Mouse (Mus musculus) C2C12 (cell line): Measurements from ENCODE around the gene Atg4a. TPM values are rescaled to one million over a fixed set of nuclear protein-coding genes. Genes with fewer than 3 reads are reported as not detected.

Experiments
- H3K27me3 ChIP-seq: one replicate; pipeline ENCODE4 v1.6.1; 2011; ENCODE audit not compliant: control insufficient read depth, insufficient read depth, insufficient read length
- H3K36me3 ChIP-seq: one replicate; pipeline ENCODE4 v1.6.1; 2011; ENCODE audit not compliant: control insufficient read depth, insufficient read depth
- H3K4me3 ChIP-seq: one replicate; pipeline ENCODE4 v1.5.1; 2011; ENCODE audit warnings: mild to moderate bottlenecking, control low read depth; ENCODE audit not compliant: poor library complexity, insufficient read depth, severe bottlenecking
- H3K79me2 ChIP-seq: one replicate; pipeline ENCODE4 v1.6.1; 2011; ENCODE audit not compliant: control insufficient read depth, insufficient read depth
- H3K79me3 ChIP-seq: one replicate; pipeline ENCODE4 v1.6.1; 2011; ENCODE audit warnings: low read depth, control low read depth
- H3ac ChIP-seq: one replicate; pipeline ENCODE3; 2011; ENCODE audit warnings: low read depth; ENCODE audit not compliant: control insufficient read depth, insufficient read length
- CEBPB ChIP-seq: IDR thresholded peaks from one replicate; pipeline ENCODE4 v1.6.1; 2011; ENCODE audit warnings: low read depth, mild to moderate bottlenecking, control low read depth, moderate library complexity
- CTCF ChIP-seq: IDR thresholded peaks from one replicate; pipeline ENCODE4 v1.5.1; 2011; ENCODE audit not compliant: control insufficient read depth, insufficient read depth, insufficient read length
- FOSL1 ChIP-seq: IDR thresholded peaks from one replicate; pipeline ENCODE4 v1.8.0; 2011; ENCODE audit warnings: mild to moderate bottlenecking, low read length; ENCODE audit not compliant: poor library complexity, insufficient read depth, severe bottlenecking
- MAX ChIP-seq: IDR thresholded peaks from one replicate; pipeline ENCODE4 v1.6.1; 2011; ENCODE audit warnings: mild to moderate bottlenecking, control low read depth
- MYOD1 ChIP-seq: IDR thresholded peaks from one replicate; pipeline ENCODE4 v1.6.1; 2011; ENCODE audit warnings: low read depth; ENCODE audit not compliant: control insufficient read depth, insufficient read length
- MYOG ChIP-seq: IDR thresholded peaks from one replicate; pipeline ENCODE4 v1.6.1; 2011; ENCODE audit not compliant: control insufficient read depth, insufficient read length; ENCODE audit errors: extremely low read depth
- USF1 ChIP-seq: IDR thresholded peaks from one replicate; pipeline ENCODE4 v1.6.1; 2011; ENCODE audit warnings: low read depth, mild to moderate bottlenecking, control low read depth, moderate library complexity
- polyA plus RNA-seq: library from polyadenylated mRNA; unstranded; fragments of >200 nt; fragmentation: generic; extraction: Trizol; gene quantifications from one replicate; pipeline ENCODE4 v1.2.1, GENCODE M21; 2012; ENCODE audit warnings: missing spikeins

Atg4a gene
- polyA plus RNA-seq, 1 experiment = 4.4 TPM

- TF ChIP-seq CEBPB = no peak
- TF ChIP-seq MYOD1 = no peak
- no peak for TF ChIP-seq MAX
- no peak for TF ChIP-seq MYOG
- TF ChIP-seq FOSL1 = no peak
- no peak for TF ChIP-seq CTCF
- Histone ChIP-seq H3ac (no peak overlapping the region), H3K79me3 (no peaks in the 10 kb centered on the region), H3K4me3 (no peak overlapping the region), H3K27me3 (no peaks in the 10 kb centered on the region), H3K79me2 (no peaks in the 10 kb centered on the region), H3K36me3 (no peaks in the 10 kb centered on the region)
Measured at GRCm38 (mm10) chrX:140936271-140936670, 20.4 kb upstream of the Atg4a start.

DNA sequence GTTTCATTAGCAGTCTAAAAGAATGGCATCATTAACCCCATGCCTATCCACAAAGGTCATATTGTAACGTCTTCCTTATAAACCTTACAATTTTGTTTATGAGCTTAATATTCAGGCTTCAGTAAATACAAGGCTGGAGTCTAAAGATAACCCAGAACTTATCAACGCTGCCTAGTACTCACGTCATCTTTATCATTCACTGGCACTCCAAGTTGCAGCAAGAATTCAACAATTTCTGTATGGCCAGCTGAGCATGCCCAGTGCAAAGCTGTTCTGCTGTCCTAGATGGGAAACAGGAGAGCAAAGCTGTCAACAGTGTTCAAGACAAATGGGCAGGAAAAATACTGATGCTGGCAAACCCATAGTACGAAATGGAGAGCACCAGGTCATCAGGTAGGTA is 3.1 kb upstream of the Atg4a start:
- Histone ChIP-seq H3K79me2 (no peaks in the 10 kb centered on the region), H3K79me3 (peaks cover 2% of the 10 kb centered on the region), H3K27me3 (no peaks in the 10 kb centered on the region), H3ac (no peak overlapping the region), H3K4me3 (no peak overlapping the region), H3K36me3 (peaks cover 20% of the 10 kb centered on the region)
- TF ChIP-seq MAX (no peak), MYOD1 (no peak), MYOG (no peak), CEBPB (no peak), USF1 (no peak), FOSL1 (no peak), CTCF (no peak)

- Histone ChIP-seq H3K36me3 (peaks cover 2% of the 10 kb centered on the region), H3K79me2 (no peaks in the 10 kb centered on the region)
- TF ChIP-seq CTCF (no peak), FOSL1 (no peak), MYOD1 (no peak), CEBPB (no peak), MYOG (no peak), USF1 (no peak), MAX (no peak)
Measured at GRCm38 (mm10) chrX:140956959-140957358, 252 bp downstream of the Atg4a start.

DNA sequence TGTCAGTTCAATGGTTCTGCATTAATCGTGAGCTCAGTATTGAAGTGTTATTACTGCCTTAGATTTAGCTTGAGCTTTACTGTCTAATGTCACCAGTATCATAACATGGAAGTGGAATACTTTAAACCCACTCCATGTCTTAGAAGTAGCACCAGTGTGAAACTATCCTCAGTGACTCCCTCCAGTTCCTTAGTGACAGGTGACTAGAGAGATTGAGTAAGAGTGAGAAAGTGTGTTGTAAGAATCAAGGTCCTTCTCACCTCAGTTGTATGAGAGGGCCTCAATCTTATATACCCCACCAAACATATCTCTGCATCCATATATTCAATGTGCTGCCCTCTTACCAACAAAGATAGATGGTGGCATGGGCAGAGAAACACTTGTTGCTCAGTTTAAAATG is 22.2 kb downstream of the Atg4a start:
- H3K27me3 ChIP-seq = no peaks in the 10 kb centered on the region
- no peak overlapping the region for H3ac ChIP-seq
- H3K79me3 ChIP-seq = no peaks in the 10 kb centered on the region
- TF ChIP-seq MYOG (no peak), USF1 (no peak)
- no peak overlapping the region for H3K4me3 ChIP-seq
- H3K79me2 ChIP-seq = no peaks in the 10 kb centered on the region
- H3K36me3 ChIP-seq = no peaks in the 10 kb centered on the region

More at GRCm38 (mm10) chrX:140956959-140957358, 252 bp downstream of the Atg4a start:
- peaks cover 2% of the 10 kb centered on the region for H3K79me3 ChIP-seq
- peak overlapping the region; percentile 46 for H3K4me3 ChIP-seq
- peak overlapping the region; percentile 56 for H3ac ChIP-seq
- H3K27me3 ChIP-seq = no peaks in the 10 kb centered on the region

GRCm38 (mm10) chrX:140979546-140979945 is 22.8 kb downstream of the Atg4a start:
- Histone ChIP-seq H3K36me3 (no peaks in the 10 kb centered on the region), H3K27me3 (no peaks in the 10 kb centered on the region), H3K4me3 (no peak overlapping the region), H3ac (no peak overlapping the region), H3K79me2 (no peaks in the 10 kb centered on the region), H3K79me3 (no peaks in the 10 kb centered on the region)
- TF ChIP-seq CEBPB (no peak), USF1 (no peak), MYOD1 (no peak), FOSL1 (no peak), MAX (no peak), CTCF (no peak), MYOG (no peak)

DNA sequence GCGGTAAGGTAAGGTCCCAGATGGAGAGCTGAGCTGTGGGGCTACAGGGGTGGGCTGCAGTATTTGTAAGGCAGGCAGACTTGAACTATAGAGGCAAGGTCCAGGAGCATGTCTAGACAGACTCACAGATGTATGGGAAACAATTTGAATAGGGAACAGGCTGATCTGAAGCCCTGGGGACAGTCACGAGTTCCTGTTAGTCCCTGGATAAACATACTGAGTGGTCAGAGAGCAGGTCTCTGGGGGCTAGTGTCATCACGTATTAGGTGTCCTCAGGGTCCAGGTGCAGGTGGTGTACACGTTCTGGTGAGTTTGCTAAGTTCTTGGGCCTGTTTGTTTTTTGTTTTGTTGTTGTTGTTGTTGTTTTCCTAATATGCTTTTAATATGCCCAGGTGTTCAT is 23.5 kb downstream of the Atg4a start:
- Histone ChIP-seq H3K36me3 (no peaks in the 10 kb centered on the region), H3K4me3 (no peak overlapping the region), H3K79me2 (no peaks in the 10 kb centered on the region), H3K27me3 (no peaks in the 10 kb centered on the region), H3K79me3 (no peaks in the 10 kb centered on the region), H3ac (no peak overlapping the region)
- no peak for TF ChIP-seq MYOG
- no peak for TF ChIP-seq MAX
- TF ChIP-seq MYOD1 = no peak
- no peak for TF ChIP-seq CTCF
- TF ChIP-seq CEBPB = no peak
- TF ChIP-seq USF1 = no peak
- TF ChIP-seq FOSL1 = no peak
